Mouse (Mus musculus): ENCODE measurements around the gene Zfp688.
"Not testable (repeated sequence)": the region's sequence is repeated elsewhere in the genome, so short reads cannot be mapped to it uniquely, and the experiment has no call there.

The Zfp688 gene

DNA sequence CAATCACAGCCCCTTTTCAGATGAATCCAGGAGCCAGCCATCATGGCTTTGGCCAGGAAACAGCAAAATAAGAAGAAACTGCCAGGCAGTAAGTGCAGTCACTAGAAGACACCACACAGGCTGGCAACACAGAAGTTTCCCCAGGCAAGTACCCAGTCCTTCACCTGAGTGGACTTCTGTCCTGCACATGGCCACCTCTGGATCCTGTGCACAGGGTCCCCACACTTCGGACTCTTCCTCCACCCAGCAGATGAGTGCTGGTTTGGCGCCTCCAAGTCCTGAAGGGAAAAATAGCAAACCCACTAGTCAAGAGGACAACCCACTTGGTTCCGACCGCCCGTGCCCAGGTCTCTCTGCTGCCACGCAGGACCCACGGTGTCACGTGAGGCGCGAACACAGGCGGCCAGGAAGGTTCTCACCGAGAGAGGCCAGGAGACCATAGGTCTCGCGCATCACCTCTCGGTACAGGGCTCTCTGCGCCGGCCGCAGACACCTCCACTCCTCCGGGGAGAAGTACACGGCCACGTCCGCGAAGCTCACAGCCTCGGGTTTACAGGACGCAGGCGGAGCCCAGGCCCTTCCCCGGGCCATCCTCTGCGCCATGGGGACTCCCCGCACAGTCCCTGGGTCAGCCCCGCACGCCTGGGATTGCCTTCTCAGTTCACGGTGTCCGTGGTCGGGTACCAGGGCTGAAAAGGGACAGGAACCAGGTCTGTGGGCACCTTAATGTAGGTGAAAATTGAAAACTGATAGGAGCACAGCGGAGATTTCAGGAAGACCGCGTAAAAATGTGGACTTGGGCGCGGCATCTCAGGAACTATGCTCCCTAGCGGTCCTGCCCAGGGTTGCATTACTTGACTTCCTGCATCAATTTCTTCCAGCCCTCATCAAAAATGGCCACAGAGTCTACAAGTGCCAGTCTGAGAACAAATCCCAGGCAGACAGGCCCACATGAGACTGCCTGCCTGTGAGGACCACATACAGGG is 15.6 kb downstream of the Zfp688 start, which contains the start of gene Zfp764:
Gene Zfp764, minus strand, starts transcription at position 821 of the 986 bp plus-strand sequence.
- DNase-seq (ENCODE audit: low spot score in 2 of 2) = peak; percentile 82 to 85

DNA sequence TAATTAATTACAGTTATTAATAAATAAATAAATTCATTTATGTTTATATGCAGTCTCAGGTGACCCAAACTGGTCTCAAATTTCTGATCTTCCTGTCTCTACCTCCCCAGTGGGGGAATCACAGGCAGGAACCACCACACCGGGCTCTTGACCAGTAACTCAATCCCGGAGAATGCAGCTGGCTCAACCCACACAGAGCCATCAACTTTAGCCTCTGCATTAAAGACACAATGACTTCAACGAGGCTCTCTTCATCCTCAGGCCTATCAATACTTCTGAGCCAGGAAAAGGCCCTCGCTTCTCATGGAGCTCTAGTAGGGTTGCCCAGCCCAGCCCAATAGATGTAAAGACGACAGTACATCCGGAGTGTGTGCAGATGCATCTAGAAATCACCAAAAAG is 17.8 kb downstream of the Zfp688 start:
- DNase-seq (ENCODE audit: low spot score in 2 of 2) = not testable (repeated sequence)

DNA sequence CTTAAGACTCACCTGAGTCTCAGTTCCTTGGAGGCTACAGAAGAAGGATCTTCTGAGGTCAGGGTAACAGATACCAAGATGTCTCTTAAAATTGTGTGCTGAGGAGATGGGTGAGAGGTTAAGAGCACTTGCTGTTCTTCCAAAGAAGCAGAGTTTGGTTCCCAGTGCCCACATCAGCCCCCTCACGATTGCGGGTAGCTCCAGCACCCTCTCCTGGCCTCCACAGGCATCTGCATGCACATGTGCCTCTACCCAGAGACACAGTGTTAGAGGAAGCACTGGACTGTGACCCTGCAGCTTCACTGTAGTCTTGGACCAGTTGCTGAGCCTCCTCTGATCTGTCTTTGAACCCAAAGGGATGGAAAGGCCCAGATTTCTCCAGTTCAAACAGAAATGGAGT is 18.9 kb downstream of the Zfp688 start:
- DNase-seq (ENCODE audit: low spot score in 2 of 2) = no peak

DNA sequence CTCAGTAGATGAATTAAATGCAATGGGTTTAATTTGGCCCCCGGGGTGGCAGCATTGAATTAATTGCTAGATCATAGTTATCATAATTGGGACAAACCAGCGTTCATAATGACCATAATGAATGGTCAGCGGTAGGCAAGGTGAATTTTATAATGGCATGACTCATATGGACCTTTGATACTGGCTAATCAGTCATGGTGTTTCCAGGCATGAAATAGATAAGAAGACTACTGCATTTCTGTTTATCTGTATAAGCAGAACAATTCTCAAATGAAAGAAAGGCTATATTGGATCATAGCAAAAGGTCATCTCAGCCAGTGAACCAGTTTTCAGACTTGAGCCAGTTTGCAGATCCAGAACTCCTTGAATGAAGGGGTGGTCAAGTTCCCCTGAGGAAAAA is 21.5 kb downstream of the Zfp688 start:
- no peak for DNase-seq (ENCODE audit: low spot score in 2 of 2)

DNA sequence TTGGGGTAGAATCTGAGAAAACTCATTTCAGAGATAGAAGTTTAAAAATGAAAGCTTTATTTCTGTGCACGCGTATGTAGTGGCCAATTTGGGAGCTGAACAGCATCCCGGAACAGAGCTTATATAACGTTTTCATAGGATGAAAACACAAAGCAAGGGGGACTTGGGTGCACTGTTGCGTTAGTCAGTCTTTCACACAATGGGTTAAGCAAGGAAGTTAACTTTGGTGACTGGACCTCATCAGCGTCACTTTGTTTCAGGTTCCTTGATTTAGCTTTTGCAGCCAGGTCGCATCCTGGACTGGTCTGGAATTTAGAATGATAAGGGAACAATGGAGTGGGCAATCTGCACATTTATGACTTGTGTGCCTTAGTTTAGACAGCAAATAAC is 27.9 kb downstream of the Zfp688 start:
- no peak for DNase-seq (ENCODE audit: low spot score in 2 of 2)

DNA sequence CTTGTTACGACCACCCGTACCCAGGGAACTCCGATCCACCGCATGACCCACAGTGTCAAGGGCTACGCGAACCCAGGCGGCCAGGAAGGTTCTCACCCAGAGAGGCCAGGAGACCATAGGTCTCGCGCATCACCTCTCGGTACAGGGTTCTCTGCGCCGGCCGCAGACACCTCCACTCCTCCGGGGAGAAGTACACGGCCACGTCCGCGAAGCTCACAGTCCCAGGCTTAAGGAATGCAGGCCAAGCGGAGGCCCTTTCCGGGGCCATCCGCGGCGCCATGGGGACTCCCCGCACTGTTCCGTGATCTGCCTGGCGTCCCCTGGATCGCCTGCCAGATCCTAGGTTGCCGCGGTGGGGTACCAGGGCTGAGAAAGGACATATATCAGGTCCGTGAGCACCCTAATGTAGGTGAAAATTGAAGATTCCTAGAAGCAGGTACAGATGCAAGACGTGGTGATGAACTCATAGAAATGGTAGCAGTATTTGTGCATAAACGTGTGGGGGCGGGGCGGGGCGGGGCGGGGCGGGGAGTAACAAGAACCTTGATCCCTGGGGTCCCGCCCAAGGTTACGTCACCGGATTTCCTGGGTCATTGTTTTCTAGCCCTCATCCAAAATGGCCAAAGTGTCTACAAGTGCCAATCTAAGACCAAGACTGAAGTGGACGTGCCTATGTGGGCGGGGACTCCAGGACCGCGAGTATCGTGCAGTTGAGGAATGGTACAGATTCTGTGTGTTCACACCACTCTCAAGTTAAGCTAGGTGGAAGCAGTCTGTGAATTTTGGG is 28.5 kb downstream of the Zfp688 start, which contains the start of gene E430018J23Rik:
Gene E430018J23Rik, minus strand, starts transcription at position 473 of the 787 bp plus-strand sequence.
- DNase-seq (ENCODE audit: low spot score in 2 of 2) = peak; percentile 96 to 98

DNA sequence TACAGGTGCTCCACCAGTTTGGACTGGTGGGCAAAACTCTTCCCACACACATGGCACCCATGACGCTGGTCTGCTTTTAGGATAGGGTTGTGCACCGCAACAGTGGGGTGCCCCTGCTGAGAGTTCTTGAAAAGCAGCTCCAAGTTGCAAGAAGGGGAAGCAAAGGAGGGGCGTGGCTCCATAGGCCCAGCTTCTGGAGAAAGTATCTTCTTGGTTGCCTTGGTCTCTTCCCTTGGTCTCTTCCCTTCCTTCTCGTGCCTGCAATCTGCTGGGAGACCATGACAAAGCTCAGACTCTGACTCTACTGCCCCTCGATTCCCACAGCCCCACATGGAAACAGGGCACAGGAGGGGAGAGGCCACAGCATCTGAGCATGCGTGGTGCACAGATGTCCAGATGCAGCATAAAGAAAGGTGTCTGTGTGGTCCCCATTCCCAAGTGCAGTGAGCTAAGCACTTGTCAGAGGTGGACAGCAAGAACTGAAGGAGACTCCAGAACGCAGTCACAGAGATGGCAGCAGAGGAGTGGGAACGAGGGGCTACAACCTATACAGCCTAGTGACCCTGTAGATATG is 29.5 kb downstream of the Zfp688 start:
- DNase-seq (ENCODE audit: low spot score in 2 of 2) = no peak

DNA sequence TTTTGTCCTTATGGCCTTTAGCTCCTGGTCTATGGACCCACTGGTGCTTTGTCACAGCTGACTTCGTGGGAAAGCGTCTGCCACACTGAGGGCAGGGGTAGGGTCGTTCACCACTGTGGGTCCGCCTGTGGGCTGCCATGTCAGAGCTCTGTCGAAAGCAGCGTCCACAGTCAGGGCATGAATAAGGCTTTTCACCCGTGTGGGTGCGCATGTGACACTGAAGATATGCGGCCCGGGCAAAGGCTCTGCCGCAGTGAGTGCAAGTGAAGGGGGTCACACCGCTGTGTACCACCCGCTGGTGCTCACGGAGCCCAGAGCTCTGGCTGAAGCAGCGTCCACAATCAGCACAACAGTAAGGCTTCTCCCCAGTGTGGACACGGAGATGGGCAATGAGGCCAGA is 30.3 kb downstream of the Zfp688 start:
- DNase-seq (ENCODE audit: low spot score in 2 of 2) = no peak

DNA sequence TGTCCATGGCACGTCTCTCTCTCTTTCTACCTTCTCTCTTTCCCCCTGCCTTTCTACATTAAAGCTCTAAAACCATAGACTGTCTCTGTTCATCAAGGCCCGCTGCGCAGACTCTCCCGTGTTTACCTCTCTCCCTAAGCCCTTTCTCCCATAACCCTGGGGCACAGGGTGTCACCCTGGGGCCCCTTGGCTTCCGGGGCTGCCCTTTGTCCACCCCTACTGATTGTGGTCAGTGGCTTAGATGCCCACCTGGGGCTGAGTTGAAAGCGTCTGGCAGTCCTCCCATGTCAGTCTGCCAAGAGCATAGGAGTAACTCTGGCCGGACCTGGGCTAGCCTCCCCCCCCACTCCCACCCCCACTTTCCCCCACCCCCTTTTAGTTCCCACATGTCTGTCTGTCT is 31.6 kb downstream of the Zfp688 start:
- no peak for DNase-seq (ENCODE audit: low spot score in 2 of 2)

DNA sequence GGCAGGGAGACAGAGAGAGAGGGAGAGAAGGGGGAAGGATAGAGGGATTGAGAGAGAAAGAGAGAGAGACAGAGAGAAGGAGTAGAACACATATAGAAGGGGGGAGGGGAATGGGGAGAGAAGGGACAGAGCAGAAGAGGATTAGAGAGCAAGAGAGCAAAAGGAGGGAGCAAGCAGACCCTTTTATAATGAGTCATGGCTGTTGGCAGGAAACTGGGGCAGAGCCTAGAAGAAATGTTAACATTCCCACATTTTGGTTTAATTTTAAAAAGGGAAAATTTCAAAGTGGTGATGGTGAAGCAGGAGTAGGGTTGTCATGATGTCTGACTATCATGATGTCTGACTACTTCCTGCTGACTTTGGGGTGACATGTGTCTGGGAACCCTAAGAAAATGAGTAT is 33.7 kb downstream of the Zfp688 start:
- DNase-seq (ENCODE audit: low spot score in 2 of 2) = not testable (repeated sequence)

DNA sequence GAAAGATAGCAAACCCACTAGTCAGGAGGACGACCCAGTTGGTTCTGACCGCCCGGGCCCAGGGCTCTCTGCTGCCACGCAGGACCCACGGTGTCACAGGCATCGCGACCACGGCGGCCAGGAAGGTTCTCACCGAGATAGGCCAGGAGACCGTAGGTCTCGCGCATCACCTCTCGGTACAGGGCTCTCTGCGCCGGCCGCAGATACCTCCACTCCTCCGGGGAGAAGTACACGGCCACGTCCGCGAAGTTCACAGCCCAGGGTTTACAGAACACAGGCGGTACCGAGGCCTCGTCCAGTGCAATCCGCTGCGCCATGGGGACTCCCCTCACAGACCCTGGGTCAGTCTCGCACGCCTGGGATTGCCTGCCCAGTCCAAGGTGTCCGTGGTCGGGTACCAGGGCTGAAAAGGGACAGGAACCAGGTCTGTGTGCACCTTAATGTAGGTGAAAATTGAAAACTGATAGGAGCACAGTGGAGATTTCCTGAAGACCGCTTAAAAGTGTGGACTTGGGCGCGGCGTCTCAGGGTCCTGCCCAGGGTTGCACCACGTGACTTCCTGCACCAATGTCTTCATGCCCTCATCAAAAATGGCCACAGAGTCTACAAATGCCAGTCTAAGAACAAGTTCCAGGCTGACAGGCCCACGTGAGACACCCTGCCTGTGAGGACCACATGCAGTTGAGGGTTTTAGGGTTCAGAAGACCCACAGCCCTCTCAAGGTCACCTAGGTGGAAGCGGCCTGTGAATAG is 35.1 kb downstream of the Zfp688 start, which contains the start of gene 9130019O22Rik:
Gene 9130019O22Rik, minus strand, starts transcription at position 526 of the 752 bp plus-strand sequence.
- DNase-seq (ENCODE audit: low spot score in 2 of 2) = peak; percentile 90 to 93

DNA sequence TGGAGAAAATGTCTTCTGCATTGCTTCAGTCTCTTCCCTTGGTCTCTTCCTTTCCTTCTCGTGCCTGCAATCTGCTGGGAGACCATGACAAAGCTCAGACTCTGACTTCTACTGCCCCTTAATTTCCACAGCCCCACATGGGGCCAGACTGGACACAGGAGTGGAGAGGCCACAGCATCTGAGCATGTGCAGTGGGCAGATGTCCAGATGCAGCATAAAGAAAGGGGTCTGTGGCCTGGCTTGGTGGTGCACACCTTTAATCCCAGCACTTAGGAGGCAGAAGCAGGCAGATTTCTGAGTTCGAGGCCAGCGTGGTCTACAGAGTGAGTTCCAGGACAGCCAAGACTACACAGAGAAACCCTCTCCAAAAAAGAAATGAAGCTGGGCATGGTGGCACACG is 36.3 kb downstream of the Zfp688 start:
- not testable (repeated sequence) for DNase-seq (ENCODE audit: low spot score in 2 of 2)

DNA sequence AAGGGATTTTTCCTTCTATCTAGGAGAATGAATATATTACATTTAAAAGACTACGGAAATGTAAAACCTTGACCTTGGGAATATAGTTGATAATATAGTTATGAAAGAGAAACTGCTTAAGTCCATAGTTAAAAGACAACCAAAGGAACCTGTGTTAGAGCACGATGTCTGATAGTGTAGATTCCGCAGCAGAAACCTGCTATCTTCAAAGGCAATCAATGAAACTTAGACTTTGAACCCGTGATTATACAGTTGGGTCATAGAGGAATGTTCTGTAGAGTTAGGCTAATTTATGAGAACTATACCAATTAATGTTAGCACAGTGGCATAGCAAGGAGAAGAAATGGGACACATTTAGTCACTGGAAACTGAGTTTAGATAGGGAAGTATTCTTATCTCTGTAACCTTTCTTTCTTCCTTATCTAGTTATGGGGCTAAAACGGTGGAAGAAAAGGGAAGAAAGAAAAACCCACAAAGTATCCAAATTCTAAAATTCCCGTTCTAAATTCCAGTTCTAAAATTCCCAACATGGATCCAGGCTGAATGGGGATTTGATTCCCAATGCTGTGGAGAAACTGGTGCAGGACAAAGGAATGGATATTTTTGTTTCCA is 43.5 kb downstream of the Zfp688 start:
- DNase-seq (ENCODE audit: low spot score in 2 of 2) = no peak

DNA sequence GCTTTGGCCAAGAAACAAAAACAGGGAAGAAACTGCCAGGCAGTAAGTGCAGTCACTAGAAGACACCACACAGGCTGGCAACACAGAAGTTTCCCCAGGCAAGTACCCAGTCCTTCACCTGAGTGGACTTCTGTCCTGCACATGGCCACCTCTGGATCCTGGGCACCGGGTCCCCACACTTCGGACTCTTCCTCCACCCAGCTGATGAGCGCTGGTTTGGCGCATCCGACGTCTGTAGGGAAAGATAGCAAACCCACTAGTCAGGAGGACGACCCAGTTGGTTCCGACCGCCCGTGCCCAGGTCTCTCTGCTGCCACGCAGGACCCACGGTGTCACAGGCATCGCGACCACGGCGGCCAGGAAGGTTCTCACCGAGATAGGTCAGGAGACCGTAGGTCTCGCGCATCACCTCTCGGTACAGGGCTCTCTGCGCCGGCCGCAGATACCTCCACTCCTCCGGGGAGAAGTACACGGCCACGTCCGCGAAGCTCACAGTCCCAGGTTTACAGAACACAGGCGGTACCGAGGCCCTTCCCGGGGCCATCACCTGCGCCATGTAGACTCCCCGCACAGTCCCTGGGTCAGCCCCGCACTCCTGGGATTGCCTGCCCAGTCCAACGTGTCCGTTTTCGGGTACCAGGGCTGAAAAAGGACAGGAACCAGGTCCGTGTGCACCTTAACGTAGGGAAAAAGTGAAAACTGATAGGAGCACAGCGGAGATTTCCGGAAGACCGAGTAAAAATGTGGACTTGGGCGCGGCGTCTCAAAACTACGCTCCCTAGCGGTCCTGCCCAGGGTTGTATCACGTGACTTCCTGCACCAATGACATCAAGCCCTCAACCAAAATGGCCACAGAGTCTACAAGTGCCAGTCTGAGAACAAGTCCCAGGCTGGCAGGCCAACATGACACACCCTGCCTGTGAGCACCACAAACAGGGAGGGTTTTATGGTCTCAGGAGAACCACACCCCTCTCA is 46.3 kb downstream of the Zfp688 start, which contains the start of gene Zfp747:
Gene Zfp747, minus strand, starts transcription at position 780 of the 975 bp plus-strand sequence.
- DNase-seq (ENCODE audit: low spot score in 2 of 2) = peak; percentile 94 to 96

DNA sequence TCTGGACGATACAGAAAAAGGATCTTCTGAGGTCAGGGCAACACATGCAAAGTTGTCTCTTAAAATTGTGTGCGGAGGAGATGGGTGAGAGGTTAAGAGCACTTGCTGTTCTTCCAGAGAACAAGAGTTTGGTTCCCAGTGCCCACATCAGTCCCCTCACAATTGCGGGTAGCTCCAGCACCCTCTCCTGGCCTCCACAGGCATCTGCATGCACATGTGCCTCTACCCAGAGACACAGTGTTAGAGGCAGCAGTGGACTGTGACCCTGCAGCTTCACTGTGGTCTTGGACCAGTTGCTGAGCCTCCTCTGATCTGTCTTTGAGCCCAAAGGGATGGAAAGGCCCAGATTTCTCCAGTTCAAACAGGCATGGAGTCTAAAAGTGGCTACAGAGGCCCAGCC is 50.0 kb downstream of the Zfp688 start:
- not testable (repeated sequence) for DNase-seq (ENCODE audit: low spot score in 2 of 2)

DNA sequence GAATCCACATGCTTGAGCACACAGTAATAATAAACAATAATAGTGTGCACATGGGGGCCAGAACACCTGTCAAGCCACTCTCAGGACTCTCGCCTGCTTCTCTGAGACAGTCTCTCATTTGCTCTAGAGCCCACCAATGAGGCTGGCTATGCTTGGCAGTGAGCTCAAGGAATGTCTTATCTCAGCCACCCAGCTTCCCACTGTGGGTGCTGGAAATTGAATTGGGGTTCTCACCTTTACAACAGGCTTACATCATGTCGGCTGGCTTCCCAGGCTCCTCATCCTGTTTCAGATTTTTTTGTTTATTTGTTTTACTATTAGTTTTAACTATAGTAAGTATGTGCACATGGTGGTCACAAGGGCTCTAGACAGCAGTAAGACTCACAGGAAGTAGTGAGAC is 50.7 kb downstream of the Zfp688 start:
- DNase-seq (ENCODE audit: low spot score in 2 of 2) = no peak

Data from spleen, postnatal 36 days (tissue).